Mouse (Mus musculus): ENCODE measurements around the gene Agap3.

Gene Agap3

DNA sequence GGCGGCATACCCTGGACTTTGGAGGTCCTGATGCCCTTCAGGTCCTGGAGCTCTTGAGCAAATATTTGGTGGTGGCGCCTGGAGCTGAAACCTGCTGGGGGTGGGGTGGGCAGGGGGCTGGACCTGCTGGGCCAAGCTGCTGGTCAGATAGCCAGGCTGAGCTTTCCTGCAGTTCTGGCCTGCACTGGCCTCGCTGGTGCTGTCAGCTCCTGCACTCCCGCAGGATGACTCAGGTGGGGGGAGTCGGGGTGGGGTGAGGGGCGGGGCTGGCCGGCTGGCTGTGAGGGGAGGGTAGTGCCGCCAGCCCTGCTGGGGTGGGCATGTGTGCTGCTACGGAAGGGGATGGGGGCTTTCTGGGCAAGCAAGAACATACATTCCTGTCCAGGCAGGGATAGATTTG is 23.4 kb upstream of the Agap3 start:
- no peak for DNase-seq (ENCODE audit: low read depth, low spot score)

- DNase-seq (ENCODE audit: low read depth, low spot score): no peak
Measured at GRCm38 (mm10) chr5:24433993-24434392, 18.0 kb upstream of the Agap3 start.

DNA sequence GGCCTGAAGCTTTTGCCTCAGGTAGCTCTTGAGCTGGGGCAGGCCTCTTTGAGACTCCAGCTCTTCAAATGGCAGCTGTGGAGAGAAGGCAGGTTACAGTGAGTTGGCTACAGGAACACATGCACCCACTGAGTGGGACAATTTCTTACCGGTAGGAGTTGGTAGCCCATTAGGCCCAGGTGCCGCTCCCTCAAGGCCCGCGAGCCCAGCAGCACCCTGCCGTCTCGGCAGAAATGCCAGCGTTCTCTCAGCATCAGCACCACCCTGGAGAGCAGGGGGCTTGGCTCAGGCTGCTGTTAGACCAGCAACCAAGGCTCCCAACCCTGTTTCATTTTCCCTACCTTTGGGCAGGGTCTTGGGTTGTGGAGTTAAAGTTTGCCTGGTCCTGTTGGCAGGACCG is 10.8 kb upstream of the Agap3 start:
- no peak for DNase-seq (ENCODE audit: low read depth, low spot score)

- DNase-seq (ENCODE audit: low read depth, low spot score): no peak
Measured at GRCm38 (mm10) chr5:24442029-24442428, 9.9 kb upstream of the Agap3 start.

DNA sequence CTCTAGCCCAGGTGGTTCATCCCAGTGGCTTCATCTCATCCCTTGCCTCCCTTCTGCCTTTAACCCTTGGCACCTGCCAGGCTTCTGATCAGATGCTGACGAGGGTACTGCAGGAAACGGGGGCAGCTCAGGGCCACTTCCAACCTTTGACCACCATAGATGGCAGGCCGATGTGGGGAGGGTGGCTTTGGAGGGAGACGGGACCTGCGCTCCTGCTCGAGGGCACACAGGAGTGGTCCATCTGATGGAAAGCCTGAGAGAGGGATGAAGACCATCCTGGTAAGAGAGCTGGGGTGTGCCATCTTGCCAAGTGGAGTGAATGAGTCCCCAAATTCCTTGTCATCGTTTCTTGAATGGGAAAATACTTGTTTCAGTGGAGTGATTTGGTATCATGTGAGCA is 8.8 kb upstream of the Agap3 start:
- DNase-seq (ENCODE audit: low read depth, low spot score): no peak

GRCm38 (mm10) chr5:24443927-24444326 is 8.1 kb upstream of the Agap3 start:
- DNase-seq (ENCODE audit: low read depth, low spot score): no peak

GRCm38 (mm10) chr5:24444746-24445427 is 7.1 kb upstream of the Agap3 start, which contains the start of gene Fastk:
Fastk (minus strand) TSS chr5:24445287.
- DNase-seq (ENCODE audit: low read depth, low spot score): no peak

DNA sequence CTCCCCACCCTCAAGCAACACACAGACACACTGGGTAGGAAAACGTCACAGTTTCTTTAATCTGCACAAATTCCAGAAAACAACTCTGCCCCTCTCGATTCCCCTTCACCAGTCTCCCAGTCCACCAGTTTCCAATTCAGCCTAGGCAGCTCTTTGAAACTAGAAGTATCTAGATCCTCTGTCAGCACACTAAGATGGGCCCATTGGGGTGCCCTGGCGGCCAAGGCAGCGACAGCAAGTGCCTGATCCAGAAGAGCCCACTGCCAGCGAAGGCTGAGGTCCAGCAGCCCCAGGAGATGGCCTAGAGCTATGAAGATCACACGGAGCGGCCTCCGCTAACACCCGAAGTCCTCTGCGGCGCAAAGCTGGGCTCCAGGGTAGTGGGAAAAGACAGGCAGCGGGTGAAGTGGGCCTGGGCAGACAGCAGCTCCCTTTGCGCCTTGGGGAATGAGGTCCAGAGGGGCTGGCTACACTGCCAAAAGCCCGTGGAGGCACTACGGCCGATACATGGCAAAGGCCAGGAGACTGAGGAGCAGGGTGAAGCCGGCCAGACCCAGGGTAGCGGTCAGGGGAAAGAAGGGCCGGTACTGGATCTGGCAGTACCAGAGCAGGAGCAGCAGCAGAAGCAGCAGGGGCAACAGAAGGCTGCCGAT is 6.4 kb upstream of the Agap3 start:
- DNase-seq (ENCODE audit: low read depth, low spot score): no peak

DNA sequence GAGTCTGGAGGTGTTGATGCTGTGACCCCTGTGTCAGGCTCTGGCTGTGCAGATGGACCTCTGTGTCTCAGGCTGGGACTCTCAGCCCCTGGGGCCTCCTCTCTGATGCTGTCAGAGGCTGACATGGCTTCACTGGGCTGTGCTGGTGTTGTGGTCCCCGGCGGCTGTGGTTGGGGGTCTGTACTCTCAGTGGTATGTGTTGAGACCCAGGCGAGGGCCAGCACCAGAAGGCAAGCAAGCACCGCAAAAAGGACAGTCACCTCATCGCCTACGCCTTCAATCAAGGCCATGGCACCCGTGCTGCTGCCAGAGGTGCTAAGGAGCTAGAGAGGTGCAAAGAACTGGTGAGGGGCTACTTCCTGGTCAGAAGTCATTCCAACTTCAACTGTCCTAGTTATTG is 5.3 kb upstream of the Agap3 start:
- no peak for DNase-seq (ENCODE audit: low read depth, low spot score)

- DNase-seq (ENCODE audit: low read depth, low spot score): no peak
Measured at GRCm38 (mm10) chr5:24447624-24448298, 4.2 kb upstream of the Agap3 start, which contains the start of gene Tmub1. Tmub1 (minus strand) TSS chr5:24447854.

GRCm38 (mm10) chr5:24451264-24452029 is 530 bp upstream of the Agap3 start:
- no peak for DNase-seq (ENCODE audit: low read depth, low spot score)

DNA sequence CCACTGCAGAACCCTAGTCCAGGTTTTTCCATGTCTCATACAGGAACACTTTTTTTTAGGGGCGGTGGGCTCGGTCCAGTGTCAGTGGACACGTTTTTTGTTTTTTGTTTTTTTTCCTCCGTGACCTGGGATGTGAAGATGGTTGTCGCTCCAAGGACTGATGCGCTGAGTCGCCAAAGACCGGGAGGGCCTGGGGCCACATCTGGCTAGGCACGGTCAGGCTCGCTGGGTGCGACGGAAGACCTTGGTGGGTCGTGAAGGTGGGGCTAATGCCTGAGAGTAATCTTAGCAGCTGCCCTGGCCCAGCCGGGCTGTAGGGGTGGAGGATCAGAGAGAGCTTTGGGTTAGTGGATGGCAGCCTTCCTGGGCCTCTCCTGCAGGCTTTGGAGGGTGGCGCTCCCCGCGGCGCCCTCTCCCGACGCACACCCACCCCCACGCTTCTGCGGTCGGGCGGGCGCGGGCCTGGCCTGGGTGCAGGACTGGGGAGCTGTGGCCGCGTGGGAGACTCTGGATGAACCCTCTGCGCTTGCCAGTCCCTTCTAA is 785 bp downstream of the Agap3 start:
- no peak for DNase-seq (ENCODE audit: low read depth, low spot score)

GRCm38 (mm10) chr5:24453283-24453984 is 1.5 kb downstream of the Agap3 start:
- no peak for DNase-seq (ENCODE audit: low read depth, low spot score)

DNA sequence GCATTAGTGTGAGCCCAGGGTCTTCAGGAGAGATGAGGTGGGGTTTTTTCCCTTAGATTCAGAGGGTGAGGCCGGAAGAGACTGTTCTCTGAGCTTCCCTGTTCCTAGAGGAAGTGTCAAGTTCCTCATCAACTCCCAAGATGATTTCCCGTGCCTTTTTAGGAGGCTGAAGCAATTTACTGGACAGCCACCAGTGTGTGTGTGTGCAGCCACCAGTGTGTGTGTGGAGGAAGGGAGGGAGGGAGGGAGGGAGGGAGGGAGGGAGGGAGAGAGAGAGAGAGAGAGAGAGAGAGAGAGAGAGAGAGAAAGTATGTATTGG is 2.0 kb downstream of the Agap3 start:
- no peak for DNase-seq (ENCODE audit: low read depth, low spot score)

- no peak for DNase-seq (ENCODE audit: low read depth, low spot score)
Measured at GRCm38 (mm10) chr5:24455076-24455475, 3.1 kb downstream of the Agap3 start.

DNA sequence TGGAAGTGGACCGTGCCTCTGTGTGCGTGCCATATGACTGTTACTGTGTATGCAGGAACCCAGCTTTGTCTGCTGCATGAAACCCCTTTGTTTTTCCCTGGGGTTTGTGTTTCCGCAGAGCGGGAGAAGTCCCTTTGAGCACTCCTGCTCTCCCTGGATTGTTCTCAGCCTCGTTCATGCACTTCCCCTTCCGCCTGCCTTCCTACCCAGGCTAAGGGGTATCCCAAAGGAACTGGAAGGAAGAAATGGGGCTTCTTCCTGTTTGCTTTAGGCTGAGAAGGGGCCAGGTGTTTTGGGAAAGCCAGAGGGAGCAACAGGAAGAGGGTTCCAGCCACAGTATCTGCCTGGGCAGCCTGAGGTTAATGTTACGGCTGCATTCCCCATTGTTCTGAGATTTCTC is 3.6 kb downstream of the Agap3 start:
- DNase-seq (ENCODE audit: low read depth, low spot score): no peak

DNA sequence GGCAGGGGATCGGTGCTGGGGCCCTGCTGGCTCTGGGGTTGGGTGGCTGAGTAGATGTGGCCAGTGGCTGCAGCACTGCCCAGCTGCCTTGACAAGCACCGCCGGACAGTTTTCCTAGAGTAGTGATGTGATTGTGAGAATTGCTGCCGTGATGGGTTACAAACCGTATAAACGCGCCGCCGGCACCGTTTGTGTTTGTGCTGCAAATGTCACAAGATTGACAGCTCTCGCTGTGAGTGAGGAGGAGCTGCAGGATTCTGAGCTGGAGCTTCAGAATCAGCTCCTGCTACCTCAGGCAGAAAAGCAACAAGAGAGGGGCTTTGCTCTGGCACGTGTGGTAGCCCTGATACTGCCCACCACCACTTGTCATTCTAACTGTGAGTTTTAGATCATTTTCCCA is 14.8 kb downstream of the Agap3 start:
- no peak for DNase-seq (ENCODE audit: low read depth, low spot score)

- DNase-seq (ENCODE audit: low read depth, low spot score): peak; percentile 61
Measured at GRCm38 (mm10) chr5:24470600-24470999, 18.6 kb downstream of the Agap3 start.

GRCm38 (mm10) chr5:24472884-24473619 is 21.1 kb downstream of the Agap3 start:
- no peak for DNase-seq (ENCODE audit: low read depth, low spot score)

DNA sequence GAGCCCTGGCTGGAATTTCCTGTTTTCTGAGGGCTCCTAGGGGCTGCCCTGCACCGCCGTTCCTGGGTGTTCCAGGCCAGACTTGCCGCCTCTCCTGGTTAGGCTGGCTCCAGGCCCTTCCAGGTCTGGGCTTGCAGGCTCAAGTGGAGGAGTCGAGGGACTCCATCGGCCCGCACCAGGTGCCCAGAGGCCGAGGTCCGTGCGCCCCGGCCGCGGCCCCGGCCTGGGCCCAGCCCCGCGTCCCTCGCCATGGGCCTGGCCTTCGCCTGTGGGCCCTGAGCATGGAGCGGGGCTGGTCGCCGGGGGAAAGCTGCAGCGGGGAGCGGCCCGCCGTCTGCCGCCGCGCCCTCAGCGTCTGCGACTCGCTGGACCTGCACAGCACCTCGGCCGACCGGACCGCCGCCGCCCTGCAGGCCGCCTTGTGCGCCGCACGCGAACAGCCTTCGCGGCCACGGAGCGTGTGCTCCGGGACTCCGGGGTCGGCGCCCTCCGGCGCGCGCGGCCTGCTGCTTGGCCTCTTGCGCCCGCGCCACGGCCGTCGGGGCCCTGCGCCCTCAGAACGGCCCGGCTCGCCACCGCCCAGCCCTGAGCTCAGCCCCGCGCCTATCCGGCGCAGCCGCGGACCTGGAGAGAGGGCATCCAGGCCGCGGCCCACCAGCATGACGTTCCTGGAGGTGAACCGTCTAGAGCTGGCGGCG is 22.2 kb downstream of the Agap3 start:
- no peak for DNase-seq (ENCODE audit: low read depth, low spot score)
